Mouse (Mus musculus): Measurements from ENCODE around the gene Rcn3.

The Rcn3 gene

DNA sequence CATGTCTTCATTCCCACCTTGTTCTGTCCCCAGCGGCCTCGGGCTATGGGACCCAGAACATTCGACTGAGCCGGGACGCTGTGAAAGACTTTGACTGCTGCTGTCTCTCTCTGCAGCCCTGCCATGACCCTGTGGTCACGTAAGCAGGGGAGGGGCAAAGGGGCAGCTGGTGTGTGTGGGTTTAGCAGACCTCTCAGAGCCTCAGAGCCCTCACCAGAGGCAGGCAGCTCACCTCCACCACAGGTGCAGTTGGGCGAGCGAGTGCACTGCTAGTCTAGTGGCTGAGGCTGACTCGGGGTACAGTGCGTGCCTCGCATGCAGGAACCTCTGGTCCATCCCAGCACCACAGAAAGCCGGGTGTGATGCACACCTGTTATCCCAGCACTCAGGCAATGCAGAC, 18.1 kb downstream of the Rcn3 start:
- DNase-seq (ENCODE audit: low read depth, low spot score): no peak

DNA sequence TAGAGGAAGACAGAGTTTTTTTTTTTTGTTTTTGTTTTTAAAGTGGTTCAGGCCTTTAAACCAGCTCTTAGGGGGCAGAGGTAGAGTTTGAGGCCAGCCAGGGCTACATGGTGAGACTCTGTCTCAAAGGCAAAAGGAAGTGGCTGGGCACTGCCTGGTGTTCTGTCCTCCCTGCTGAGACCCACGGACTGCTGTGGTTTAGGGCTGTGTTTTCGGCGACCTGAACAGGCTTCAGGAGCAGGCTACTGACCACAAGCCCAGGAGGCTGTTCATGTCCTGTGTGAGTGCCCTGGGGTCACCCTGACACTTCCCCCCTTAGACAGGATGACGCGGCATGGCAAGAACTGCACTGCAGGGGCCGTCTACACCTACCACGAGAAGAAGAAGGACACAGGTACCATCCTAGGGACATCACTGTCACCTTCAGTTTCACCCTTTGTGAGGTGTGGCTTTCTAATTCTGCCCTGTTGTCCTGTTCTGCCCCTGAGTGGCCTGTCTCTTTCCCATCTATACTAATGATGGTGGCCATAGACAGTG, 18.8 kb downstream of the Rcn3 start:
- no peak for DNase-seq (ENCODE audit: low read depth, low spot score)

DNA sequence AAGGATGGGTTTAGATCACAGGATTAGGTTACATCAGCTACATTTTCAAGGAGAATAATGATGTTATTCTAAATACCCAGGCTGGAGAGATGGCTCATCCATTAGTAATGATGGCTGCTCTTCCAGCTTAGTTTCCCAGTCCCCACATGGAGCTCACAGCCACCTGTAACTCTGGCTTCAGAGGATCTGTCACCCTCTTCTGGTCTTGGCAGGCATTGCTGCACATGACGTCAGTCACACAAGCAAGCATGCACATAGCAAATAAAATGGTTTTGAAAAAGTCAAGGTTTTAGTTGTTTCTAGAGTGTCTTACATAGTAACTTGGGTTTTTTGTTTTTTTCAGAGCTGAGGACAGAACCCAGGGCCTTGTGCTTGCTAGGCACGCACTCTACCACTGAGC, 19.8 kb downstream of the Rcn3 start:
- DNase-seq (ENCODE audit: low read depth, low spot score): no peak

DNA sequence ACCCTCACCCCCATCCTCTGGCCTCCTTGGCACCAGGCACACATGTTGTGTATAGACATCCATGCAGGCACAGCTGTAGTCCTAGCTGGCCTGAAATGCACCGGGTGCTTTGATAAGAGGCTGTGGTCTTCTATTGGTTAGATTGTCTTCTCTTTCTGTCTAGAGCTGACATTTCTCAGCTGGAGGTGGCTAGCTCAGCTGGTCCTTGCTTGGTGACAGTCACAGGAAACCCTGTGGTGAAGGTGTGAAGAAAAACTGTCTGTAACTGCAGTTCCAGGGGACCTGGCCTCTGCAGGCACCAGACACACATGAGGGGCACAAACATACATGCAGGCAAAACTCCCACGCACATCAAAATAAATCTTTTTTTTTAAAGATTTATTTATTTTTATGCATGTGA, 22.4 kb downstream of the Rcn3 start:
- DNase-seq (ENCODE audit: low read depth, low spot score): no peak

DNA sequence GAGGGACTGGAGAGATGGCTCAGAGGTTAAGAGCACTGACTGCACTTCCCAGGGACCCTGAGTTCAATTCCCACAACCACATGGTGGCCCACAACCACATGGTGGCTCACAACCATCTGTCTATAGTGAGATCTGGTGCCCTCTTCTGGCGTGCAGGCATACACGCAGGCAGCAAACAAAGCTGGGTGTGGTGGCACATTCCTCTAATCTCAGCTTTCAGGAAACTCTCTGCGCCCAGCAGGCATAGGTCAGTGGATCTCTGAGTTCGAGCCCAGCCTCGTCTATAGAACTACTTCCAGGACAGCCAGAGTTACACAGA, 24.1 kb downstream of the Rcn3 start:
- no peak for DNase-seq (ENCODE audit: low read depth, low spot score)

DNA sequence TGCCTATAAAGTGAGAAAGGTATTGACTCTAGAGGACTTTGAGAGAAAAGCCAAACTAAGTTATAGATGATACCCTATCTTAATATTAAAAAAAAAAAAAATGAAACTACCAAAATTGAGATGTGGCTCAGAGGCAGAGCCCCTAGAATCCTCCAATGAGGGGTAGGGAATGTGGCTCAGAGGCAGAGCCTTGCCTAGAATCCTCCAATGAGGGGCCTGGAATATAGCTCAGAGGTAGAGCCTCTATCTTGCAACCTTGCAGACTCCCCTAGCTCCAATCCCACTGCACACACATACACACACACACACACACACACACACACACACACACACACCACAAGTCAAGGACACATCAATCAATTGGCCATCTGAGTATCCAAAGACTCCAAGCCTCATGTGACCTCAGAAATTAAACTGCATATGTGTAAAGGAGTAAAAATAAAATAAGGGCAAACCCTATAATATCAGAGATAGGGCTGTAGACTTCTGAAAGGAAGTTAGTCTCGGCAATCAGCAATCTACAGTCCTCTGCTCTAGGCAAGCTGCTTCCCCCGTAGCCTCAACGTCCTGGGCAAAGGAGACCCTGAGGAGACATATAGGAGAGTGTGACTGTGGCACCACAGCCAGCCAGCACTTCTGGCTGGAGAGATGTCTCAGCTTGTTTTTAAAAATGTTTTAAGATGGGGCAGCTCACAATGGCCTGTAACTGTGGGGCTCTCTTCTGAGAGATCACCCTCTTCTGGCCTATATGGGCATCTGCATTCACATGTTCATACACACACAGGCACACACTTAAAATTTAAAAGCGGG, 24.6 kb downstream of the Rcn3 start:
- no peak for DNase-seq (ENCODE audit: low read depth, low spot score)

DNA sequence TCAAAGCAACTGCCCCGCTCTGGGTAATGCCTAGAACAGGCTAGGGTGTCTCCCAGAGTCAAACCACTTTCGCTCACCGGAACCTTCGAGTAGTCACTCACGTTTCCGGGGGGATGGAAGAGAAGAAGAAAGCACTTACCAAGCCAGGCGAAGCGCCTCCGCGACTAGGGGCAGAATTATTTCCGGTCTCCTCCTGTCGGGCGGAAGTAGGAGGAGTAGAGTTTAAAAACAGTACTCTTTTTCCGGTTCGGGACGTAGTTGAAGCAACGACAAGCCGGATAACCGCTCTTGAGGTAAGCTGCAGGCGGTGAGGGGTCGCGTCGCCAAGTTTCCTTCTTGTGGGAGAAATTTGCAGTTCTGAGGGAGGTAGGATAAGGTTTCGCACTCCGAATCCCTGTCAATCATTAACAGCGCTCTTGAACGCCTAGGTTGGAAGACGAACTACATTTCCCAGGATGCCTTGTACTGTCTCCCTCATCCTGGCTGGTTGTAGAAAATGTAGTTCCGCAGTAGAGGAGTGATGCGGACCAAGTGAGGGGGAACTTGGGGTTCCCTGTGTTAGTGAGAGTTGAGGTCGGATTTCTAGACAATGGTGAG, 29.7 kb downstream of the Rcn3 start, which contains the start of the genes Nosip and Prrg2:
Nosip (plus strand) TSS at position 191 of the 597 bp plus-strand sequence.
Prrg2 (minus strand) TSS at position 439 of the 597 bp plus-strand sequence.
- DNase-seq (ENCODE audit: low read depth, low spot score): peak; percentile 99

DNA sequence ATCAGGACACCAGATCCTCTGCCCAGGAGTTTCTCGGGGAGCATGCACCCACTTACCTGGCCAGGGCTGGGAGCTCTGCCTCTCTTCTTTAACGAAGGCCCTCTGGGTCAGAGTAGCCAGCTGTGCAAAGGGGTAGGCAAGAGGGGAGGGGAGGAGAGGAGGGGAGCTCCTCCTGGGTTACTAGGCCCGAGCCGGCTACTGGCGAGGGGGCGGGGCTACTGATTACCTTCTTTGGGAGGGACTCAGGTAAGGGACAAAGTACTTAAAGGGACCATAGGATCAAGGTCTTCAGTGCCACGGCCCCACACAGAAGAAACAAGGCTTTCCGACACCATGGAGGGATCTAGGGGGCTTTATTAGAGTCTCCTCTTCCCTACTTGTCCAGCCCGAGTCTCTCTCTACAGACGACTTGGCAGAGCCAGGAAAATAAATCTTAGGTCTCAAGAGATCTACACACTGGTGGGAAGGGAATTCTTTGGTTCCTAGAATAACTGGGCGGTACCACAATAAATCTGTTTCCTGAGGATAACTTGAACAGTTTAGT, 30.4 kb downstream of the Rcn3 start:
- DNase-seq (ENCODE audit: low read depth, low spot score): no peak

DNA sequence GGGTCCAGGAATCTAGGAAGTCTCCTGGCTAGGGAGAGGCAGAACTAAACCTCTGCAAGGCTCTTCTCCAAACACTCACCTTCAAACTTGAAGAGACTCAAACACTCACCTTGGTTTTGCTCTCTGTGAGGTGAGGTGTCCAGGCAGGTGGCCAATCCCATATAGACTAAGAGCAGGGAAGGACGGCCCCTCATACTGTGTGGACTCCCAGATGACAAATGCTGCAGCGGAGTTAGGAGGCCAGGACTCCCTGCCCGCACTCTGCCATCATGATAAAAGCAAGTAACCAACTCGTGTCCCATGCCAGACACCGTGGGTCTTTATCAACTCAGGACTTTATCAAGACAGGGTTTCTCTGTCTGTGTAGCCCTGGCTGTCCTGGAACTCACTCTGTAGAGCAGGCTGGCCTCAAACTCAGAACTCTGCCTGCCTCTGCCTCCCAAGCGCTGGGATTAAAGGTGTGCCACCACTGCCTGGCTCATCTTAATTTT, 31.3 kb downstream of the Rcn3 start:
- DNase-seq (ENCODE audit: low read depth, low spot score): no peak

DNA sequence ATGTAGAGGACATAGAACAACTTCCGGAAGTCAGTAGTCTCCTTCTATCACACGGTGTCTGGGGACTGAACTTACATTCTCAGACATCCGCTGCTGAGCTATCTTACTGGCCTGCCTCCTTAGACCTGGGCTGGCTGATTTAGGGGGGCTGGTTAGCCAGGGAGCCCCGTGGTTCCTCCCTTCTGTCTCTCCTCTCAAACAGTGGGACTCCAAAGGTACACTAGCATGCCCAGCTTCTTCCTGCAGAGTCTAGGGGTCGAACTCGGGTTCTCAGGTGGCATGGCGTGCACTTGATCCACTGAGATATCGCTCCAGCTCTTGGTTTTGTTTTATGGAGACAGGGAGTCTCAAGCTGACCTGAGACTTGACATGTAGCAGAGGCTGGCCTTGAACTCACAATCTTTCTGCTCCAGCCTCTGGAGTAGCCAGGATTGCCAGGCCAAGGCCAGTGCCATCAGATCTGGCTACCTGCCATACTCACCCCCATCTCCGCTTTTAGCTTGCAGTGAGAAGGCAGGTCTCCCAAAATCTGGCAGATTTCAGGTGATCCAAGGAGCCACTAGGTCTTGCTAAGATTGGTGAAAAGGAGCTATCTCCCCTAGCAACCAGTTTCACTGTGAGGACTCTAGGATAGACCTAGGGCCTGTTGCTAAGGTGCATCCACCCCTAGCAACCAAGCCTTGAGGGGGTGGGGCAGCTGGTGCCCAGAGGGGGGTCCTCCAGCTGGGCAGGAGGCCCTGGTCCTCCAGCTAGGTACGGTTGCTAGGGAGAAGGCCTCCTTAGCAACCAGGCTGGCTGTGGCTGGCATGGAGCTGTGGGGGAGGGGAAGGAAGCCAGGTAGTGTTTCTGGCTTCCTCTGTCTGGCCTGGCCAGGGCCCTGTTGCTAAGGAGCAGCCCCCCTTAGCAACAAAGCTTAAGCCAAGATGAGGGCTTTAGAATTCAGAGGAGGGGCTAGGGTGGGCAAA, 33.1 kb downstream of the Rcn3 start:
- no peak for DNase-seq (ENCODE audit: low read depth, low spot score)

DNA sequence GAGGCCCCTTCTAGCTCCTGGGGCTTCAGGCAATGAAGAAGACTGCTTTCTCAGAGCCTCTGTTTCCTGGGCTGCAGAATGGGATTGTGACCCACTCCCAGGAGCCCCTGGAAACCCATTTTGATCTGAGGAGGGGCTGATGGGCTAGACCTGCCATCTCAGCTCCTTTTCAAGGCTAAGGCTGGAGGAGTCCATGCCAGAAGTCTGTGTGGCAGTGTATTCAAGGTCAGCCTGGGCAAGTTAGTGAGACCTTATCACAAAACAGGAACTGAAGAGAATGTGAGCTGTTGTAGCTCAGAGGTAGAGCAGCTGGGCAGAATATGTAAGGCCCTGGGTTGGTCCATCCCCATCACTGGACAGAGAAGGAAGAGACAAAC, 35.1 kb downstream of the Rcn3 start:
- no peak for DNase-seq (ENCODE audit: low read depth, low spot score)

DNA sequence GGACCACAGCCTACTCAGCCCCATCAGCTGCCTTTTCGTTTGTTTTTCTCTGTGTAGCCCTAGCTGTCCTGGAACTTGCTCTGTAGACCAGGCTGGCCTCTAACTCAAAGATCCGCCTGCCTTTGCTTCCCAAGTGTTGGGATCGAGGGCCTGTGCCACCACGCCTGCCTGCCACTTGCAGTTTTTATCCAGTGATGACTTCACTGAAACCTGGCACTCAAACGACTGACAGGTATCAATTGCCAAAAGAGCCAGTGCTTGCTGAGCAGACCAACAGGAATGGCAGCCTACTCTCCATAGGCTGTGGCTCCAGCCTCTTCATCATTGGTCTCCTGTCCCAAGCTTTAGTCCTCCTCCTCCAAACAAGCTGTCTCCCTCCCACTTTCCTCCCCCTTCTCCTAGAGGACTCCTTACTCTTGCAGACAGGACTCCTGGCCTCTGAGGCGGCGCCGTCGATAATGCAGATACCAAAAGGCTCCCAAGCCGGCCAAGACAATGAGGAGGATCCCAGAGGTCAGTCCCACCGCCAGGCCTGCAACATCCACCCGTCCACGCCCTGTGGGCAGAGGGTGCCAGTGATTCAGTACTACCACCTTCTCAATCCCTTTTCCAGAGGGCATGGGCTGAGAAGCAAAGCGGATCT, 35.6 kb downstream of the Rcn3 start:
- DNase-seq (ENCODE audit: low read depth, low spot score): no peak

DNA sequence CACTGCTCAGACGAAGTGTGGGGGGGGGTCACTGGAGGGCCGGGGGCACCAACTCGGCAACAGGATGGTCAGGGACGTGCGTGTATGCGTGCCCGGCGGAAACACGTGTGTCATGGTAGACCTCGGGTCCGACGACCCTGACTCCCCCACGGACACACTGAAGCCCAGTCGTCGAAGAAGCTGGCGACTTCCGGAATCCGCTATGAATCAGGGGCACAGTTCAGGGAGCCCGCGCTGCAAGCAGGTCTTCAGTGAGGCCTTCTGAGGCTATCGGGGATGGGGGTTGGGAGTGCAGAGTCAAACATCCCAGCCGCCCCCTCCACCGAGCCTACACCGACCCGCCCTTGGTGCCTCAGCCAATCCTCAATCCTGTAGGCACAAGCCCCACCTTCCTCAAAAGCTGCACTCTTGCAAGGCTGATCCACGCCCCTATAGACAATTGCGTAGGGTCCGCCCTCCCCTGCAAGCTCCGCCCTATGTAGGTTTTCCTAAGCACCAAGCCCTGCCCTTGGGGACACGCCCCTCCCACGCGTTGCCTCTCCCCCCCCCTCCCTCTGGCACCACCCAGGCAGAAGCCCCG, 38.0 kb downstream of the Rcn3 start:
- DNase-seq (ENCODE audit: low read depth, low spot score): peak; percentile 99

DNA sequence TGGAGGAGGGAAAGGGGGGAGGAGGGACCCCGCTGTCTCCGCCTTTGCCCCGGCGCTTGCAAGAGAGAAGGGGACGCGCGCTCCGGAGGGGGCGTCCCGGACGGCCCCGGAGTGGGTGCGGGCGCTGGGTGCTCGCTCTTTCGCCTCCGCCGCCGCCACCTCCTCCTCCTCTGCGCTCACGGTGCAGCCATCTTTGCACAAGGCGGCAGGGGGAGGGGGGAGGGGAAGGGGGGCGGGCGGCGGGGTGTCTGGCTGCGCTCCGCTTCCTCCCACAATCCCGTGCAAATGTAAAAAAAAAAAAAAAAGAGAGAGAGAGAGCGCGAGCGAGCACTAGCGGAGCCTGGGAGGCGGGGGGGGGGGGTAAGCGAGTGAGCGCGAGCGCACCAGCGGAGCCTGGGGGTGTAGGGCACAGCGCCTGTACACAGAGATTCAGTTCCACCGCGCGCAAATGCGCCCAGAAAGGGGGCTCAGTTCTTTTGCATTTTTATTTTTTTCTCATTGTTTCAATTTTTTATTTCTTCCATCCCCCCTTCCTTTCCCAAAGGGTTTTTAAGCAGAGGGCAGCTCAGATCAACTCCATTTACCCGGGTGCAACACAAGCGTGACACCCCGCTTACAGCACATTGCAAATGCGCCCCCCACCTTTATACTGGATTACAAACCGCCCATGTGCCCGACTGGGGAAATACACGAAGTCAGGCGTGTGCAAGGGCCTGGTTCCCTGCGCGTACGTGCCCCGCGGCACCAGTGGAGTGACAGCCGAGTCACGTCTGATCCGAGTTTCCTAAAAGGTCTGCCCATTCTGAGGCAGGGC, 38.7 kb downstream of the Rcn3 start:
- peak; percentile 76 for DNase-seq (ENCODE audit: low read depth, low spot score)

DNA sequence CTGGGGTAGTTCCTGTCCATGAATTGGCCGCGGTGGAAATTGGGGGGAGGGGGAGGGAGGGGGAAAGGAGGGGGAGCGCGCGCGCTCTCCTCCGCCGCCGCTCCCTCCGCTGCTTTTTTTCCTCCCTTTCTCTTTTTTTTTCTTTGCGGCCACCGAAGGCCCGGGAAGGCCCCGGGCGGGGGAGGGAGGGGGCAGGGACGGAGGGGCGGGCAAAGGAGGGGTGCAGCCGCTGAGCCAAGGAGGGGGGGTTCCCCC, 39.2 kb downstream of the Rcn3 start, which contains the start of gene Prr12:
Prr12 (minus strand) TSS at position 20 of the 255 bp plus-strand sequence.
- DNase-seq (ENCODE audit: low read depth, low spot score): no peak

DNA sequence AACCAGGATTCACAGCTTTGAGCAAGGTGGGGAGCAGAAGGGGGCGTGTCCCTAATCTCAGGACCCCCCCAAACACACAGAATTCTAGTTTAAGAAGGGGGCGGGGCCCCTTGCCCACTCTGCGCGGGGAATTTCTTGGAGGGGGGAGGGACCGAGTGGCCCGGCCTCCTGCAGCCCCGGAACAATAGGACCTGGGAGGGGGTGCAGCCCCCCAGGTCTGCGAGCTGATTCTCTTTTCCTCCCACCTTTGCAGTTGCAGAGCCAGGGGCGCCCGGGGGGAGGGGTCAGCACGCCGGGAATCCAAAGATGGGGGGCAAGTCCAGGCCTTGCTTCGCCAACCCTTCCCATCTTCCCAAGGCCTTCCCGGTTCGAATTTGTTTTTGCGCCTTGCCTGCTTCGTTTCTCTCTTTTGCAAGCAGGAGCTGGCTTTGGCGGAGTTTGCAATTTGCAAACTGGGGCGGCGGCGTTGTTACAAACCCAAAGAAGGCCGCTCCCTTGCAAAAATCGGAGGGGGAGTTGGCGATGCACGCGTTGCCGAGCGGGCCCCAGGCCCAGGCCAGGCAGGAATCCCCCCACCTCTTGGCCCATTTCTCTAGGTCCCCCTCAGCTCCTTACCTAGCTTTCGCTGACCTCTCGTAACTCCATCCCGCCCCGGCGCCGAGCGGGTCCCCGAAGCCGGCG, 39.7 kb downstream of the Rcn3 start:
- no peak for DNase-seq (ENCODE audit: low read depth, low spot score)

DNA sequence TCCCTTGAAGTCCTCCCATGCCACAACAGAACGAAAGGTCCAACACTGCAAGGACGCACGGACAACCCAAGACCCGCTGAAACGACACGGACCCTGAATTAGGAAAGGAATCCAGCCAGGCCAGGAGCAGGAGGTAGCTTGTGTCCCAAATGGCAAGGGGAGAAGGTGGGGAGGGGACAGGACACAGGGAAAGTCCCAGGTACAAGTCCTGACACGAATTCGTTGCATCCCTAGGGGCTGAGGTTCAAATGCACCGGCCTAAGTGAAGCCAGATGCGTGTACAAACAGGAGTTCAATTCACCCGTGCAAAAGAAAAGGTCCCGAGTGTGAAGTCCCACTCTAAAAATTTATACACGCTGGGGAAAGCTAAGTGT, 40.4 kb downstream of the Rcn3 start:
- DNase-seq (ENCODE audit: low read depth, low spot score): no peak

DNA sequence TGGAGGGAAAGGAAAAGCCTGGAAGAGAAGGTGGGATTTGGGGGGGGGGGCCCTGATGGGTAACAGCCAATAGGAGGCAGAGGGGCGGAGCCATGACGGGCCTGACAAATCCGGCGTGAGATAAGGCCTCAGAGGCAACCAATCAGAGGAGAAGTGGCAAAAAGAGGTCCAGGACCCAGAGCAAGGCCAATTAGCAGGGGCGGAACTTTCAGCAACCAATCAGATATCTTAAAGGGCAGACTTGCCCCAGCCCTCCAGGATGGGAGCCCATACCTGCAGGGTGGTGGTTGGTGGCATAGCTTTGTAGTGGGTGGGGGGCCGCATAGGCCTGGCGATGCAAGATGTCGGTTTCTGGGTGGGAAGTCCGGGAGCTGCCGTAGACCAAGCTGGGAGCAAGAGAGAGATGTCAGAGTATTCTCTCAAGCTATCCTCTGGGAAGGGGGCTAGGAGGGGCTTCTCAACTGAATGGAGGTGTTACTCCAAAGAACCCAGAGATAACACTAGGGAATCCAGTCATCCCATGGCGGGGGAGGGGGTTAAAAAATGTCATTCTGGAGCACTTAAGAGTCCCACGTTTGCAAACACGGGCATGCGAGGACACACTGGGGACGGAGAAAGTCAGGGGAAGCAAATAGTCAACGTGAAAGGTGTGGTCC, 40.9 kb downstream of the Rcn3 start:
- DNase-seq (ENCODE audit: low read depth, low spot score): peak; percentile 82
